Mouse (Mus musculus): ENCODE results near the gene Tmem115.
"Not testable (repeated sequence)": the region's sequence is repeated elsewhere in the genome, so short reads cannot be mapped to it uniquely, and the experiment has no call there.

The Tmem115 gene

DNA sequence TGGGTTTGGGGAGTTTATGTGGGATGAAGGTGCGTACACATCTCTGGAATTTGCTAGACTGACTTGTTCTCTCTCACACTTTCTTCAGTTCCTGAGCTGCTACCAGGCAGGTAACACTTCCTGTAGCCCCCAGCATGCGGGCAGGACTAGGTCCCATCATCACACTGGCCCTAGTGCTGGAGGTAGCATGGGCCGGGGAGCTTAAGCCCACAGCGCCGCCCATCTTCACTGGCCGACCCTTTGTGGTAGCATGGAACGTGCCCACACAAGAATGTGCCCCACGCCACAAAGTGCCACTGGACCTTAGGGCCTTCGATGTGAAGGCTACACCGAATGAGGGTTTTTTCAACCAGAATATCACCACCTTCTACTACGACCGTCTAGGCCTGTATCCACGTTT is 36.3 kb downstream of the Tmem115 start:
- no peak for DNase-seq (ENCODE audit: low read depth in 2 of 2, low spot score in 2 of 2)

DNA sequence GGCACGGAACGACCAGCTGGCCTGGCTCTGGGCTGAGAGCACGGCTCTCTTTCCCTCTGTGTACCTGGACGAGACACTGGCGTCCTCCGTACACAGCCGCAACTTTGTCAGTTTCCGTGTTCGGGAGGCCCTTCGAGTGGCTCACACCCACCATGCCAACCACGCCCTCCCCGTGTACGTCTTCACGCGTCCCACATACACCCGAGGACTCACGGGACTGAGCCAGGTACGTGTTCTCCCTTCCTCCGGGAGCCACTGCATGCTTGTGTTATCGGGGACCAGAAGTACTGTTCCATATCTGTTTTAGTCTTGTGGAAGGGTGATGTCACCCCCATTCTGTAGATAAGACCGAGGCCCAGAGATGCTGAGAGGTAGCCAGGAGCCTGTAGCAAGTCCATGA is 37.1 kb downstream of the Tmem115 start:
- no peak for DNase-seq (ENCODE audit: low read depth in 2 of 2, low spot score in 2 of 2)

DNA sequence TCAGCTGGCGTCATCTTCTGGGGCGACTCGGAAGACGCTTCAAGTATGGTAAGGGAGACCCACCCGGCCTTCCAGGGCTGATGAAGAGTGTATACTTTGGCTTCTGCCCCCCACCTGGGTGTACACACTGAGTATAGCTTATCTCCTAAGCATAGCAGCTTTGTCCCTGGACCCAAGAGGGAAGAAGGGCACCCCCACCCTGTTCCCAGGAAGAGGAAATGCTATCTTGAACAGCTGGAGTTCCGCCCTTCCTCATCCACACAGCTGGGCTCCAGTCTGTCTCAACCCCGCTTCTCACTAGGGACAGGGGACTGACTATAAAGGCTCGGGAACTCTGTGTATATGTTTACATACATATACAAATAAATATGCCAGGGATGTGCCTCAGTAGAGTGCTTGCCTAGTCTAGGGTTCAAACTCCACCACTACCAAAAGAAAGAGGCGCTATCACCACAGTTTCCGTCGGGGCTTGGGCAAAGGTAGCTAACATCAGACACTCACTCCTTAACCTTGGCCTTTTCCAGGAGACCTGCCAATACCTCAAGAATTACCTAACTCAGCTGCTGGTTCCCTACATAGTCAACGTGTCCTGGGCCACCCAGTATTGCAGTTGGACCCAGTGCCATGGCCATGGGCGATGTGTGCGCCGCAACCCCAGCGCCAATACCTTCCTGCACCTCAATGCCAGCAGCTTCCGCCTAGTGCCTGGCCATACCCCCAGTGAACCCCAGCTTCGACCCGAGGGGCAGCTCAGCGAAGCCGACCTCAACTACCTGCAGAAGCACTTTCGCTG is 38.0 kb downstream of the Tmem115 start:
- DNase-seq (ENCODE audit: low read depth in 2 of 2, low spot score in 2 of 2): no peak

DNA sequence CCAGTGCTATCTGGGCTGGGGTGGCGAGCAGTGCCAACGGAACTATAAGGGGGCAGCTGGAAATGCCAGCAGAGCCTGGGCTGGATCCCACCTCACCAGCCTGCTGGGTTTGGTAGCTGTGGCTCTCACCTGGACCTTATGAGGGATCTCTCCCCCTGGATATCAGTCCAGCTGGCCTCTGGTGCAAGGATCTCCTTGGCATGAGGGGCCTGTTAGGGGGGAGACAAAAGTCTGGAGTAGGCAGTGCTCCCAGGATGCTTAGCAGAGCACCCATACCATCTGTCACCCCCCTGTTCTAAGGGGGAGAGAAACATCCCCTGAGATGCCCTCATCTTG is 38.5 kb downstream of the Tmem115 start:
- no peak for DNase-seq (ENCODE audit: low read depth in 2 of 2, low spot score in 2 of 2)

DNA sequence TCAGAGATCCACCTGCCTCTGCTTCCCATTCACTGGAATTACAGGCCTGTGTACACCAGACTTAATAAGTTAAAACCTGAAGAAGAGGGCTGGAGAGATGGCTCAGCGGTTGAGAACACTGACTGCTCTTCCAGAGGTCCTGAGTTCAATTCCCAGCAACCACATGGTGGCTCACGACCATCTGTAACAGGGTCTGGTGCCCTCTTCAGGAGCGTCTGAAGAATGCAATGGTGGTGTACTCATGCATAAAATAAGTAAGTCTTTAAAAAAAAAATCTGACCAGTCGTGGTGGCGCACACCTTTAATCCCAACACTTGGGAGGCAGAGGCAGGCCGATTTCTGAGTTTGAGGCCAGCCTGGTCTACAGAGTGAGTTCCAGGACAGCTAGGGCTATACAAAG is 40.0 kb downstream of the Tmem115 start:
- not testable (repeated sequence) for DNase-seq (ENCODE audit: low read depth in 2 of 2, low spot score in 2 of 2)

DNA sequence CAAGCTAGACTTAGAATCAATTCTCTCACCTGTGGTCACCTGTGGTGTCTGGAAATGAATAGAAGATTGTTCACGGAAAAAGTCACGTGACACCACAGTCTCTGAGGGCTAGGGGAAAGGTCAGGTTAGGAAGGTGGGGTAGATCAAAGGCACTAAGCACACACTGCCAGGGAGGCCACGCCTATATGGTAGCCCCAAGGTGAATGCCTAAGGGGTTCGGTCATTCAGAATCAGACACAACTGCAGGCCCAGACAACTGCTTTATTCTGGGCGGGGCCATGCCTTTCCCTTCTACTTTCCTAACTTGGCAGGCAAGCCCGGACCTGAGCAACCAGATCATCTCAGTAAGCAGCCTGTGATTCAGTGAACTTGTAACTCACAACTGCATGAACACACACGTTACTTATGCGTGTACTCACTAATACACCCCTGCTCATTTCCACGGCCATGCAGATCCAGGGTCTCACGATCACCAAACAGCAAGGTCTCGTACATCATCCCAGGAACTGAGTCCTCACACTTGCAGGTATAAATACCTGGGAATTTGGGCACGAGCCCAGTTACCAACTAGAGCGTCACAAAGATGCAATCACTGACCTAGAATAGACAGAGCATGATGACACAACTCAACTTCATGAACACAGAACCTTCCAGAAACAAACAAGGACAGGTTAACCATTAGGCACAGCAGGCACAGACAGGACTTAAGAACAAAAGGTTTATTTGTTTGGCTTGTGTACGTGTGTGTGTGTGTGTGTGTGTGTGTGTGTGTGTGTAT is 42.0 kb downstream of the Tmem115 start:
- DNase-seq (ENCODE audit: low read depth in 2 of 2, low spot score in 2 of 2): no peak

DNA sequence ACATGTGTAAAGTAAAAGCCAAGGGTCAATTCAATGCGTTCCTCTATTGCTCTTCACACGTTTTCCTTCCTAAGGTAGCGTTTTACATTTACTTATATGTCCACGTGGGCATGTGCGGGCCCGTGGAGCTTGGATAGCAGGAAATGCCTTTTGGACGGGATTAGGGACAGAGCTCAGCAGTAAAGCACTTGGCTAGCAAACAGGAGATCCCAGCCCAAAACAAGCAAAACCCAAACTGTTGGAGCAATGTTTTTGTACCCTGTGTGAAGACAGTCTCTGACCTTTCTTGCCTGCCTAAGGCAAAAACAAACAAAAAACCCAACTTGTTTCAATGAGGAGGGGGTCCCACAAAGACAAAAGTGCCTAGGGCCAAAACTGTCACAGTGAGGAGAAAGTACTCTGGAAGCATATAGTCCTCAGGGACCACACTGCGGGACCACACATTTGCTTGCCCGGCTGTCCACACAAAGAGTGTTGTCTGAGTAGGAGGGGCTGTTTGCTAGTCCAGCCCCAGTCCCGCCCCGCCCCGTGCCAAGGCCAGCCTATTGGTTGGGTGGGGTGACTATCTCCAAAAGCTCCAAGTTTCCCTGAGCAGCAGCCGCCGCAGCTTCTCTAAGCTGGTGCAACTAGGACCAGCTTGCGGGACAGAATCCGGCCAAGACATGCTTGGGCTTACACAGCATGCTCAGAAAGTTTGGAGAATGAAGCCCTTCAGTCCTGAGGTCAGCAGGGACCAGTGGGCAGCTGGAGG is 42.8 kb downstream of the Tmem115 start, which contains the start of gene Hyal1:
Gene Hyal1 (plus strand): TSS at position 571 of the 751 bp plus-strand sequence.
- DNase-seq (ENCODE audit: low read depth in 2 of 2, low spot score in 2 of 2): no peak

DNA sequence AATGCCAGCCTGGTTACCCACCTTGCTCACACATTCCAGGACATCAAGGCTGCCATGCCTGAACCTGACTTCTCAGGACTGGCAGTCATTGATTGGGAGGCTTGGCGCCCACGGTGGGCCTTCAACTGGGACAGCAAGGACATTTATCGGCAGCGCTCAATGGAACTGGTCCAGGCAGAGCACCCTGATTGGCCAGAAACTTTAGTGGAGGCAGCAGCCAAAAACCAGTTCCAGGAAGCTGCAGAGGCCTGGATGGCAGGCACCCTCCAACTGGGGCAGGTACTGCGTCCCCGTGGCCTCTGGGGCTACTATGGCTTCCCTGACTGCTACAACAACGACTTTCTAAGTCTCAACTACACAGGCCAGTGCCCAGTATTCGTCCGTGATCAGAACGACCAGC is 44.1 kb downstream of the Tmem115 start:
- DNase-seq (ENCODE audit: low read depth in 2 of 2, low spot score in 2 of 2): no peak

DNA sequence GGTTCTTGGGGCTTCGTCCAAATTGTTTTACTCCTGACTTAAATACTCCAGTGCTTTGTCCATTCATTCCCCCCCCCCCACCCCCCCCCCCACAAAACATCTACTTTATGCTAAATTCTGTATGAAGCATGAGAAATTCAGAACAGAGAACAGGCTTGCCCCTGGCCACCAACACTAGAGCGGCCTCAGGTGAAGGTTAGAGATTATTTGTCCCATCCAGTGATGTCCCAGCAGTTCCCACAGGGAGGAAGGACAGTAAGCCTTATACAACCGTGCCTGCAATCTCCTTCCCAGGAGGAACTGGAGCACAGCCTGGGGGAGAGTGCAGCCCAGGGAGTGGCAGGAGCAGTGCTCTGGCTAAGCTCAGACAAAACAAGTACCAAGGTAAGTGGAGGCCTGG is 44.8 kb downstream of the Tmem115 start, which contains the start of gene Naa80:
Gene Naa80 (plus strand): TSS at position 301 of the 400 bp plus-strand sequence.
- DNase-seq (ENCODE audit: low read depth in 2 of 2, low spot score in 2 of 2): no peak

DNA sequence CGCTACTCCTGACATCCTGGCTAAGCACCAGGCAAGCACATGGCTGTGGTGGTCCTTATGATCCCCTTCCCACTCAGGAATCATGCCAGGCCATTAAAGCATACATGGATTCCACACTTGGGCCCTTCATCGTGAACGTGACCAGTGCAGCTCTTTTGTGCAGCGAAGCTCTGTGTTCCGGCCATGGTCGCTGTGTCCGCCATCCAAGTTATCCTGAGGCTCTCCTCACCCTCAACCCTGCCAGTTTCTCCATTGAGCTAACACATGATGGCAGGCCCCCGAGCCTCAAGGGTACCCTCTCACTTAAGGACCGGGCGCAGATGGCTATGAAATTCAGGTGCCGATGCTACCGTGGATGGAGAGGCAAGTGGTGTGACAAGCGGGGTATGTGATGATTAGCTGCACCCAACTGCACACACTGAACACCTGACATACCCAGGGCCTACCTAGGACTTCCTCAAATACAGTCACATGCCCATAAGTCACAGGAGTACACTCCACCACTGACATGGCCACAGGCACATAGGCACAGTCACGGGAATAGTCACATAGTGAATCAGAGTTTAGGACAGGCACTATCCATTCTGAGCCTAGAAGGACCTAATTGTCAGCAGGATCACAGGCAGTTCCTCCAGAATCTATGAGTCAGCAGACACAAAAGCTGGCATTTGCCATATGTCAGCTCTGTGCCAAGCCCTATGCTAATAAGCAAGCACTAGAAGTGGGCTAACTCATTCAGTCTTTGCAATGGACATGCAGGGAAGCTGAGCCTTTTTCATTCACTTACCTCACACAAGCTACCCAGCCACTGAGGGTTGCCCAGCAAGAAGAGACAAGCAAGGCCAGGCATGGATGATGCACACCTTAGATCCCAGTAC is 45.5 kb downstream of the Tmem115 start:
- DNase-seq (ENCODE audit: low read depth in 2 of 2, low spot score in 2 of 2): no peak

DNA sequence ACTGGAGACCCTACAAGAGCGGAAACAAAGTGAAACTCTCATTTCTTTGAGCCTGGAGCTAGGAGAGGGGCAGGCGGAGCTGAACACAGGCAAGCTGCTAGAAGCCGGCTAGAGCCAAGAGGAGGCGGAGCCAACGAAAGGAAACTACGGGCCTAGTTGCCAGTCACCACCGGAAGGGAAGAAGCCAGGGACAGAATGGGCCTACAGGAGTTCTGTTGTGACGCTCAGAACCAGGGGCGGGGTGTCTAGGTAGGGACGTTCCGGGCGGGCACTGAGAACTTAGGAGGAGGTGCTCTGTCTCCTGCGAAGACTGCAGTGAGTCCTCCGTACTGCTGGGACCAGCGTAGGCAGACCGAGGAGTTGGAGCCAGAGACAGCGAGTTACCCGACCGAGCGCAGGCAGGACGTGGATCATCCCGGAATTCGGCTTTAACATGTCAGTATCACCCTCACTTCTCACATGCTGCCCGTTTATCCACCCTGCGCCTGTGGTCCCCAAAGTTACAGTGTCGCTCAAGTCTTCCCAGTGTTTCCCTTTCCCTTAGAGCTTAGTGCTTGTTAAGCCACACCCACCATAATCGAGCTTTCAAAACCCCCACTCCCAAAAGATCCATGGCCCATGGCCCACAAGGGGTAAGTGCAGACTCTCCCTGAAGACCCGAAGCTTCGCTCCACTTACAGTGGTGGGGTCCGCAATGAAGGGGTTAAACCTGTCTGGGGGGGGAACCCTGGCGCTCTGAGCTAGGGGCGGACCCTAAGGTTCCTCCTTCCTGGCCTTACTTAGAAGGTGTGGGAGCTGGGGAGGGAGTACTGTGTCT is 47.0 kb downstream of the Tmem115 start, which contains the start of gene Hyal3:
Gene Hyal3 (plus strand): TSS at position 318 of the 817 bp plus-strand sequence.
- peak; percentile 80 to 82 for DNase-seq (ENCODE audit: low read depth in 2 of 2, low spot score in 2 of 2)

DNA sequence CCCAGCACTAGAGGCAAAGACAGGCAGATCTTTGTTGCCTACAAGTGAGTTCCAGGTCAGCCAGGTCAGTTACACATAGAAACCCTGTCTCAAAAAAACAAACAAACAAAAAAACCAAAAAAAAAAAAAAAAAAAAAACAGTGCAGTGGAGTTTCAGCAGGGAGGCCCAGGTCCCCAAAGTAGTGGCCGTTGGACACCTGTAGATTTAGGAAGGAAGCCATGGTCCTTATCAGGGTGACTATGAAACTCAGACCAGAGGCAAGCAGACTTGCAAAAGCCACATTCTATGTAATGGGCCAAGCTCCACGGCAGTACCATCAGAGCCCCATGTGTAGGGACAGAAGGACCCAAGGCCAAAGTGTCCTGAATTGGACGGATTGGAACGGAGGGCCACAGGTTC is 47.8 kb downstream of the Tmem115 start:
- DNase-seq (ENCODE audit: low read depth in 2 of 2, low spot score in 2 of 2): no peak

DNA sequence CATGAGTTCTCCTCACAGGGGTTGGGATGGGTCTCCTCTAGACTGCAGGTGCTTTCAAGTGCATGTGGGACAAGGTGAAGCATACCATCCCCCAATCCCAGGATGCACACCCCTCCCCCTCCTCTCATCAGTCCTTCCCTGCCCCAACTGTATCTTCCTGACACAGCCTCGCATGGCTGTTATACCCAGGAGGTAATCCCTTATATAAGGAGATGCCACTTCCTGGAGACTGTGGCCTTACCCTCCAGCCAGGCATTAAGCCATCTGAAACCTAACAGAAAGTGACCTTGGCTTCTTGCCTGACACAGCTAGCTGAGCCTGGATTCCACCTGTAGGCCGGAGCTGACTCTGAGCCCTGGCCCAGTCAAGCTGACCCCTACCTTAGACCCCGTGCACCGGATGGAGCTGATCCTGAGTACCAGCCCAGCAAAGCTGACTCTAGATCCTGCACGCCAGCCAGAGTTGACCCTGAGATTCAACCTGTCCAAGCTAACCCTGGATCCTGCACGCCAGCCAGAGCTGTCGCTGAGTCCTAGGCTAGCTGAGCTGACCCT is 48.8 kb downstream of the Tmem115 start:
- DNase-seq (ENCODE audit: low read depth in 2 of 2, low spot score in 2 of 2): no peak

DNA sequence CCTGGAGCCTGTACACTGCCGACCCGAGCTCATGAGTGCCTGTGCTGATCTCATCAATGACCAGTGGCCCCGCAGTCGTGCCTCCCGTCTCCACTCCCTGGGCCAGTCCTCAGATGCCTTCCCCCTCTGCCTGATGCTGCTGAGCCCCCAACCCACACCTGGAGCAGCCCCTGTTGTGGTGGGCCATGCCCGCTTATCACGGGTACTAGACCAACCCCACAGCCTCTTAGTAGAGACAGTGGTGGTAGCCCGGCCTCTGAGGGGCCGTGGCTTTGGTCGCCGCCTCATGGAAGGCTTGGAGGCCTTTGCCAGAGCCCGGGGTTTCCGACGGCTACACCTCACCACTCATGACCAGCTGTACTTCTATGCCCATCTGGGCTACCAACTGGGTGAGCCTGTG is 49.4 kb downstream of the Tmem115 start:
- no peak for DNase-seq (ENCODE audit: low read depth in 2 of 2, low spot score in 2 of 2)

DNA sequence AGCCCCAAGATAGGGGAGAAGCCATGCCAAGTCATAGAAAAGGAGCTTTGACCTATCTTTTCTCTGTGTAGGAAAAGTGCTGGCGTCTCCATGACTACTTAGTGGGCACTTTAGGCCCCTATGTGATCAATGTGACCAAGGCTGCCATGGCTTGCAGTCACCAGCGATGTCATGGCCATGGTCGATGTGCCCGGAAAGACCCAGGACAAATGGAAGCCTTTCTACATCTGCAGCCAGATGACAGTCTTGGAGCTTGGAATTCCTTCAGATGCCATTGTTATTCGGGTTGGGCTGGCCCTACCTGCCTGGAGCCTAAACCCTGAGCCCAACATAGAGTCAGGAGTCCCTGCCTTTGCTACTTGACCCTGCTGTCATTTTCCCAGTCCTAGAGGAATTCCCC is 52.8 kb downstream of the Tmem115 start:
- no peak for DNase-seq (ENCODE audit: low read depth in 2 of 2, low spot score in 2 of 2)

DNA sequence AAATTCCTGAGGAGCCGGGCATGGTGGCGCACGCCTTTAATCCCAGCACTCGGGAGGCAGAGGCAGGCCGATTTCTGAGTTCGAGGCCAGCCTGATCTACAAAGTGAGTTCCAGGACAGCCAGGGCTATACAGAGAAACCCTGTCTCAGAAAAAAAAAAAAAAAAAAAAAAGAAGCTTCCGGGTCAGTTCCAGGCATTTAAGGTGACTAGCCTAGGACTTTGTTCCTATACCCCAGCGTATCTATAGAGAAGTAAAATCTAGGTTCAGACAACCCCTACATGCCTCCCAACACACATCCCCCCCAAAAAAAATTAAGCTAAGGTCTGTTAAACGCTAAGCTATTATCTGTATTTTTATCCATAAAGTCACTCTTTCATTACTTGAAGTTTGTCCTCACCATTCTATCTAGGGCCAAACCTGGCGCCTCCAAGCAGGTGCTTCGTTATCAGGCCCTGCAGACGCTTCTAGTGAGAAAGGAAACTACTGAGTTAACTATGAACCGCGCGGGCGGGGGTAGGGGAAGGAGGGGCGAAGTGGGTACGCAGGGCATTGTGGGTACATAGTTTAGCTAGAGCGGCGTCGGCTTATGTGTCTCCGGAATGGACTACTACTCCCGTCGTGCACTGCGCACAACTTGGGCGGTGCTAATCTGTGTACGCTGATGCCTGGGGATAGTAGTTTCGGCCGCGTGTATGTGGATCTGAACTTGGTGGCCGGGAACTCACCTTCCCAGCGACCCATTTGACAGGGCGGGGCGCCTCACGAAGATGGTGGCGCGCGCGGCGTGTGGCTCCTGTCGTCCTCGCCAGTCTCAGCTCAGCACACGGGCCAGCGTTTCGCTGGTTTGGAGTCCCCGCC is 53.5 kb downstream of the Tmem115 start, which contains the start of gene Ifrd2:
Gene Ifrd2 (plus strand): TSS at position 669 of the 859 bp plus-strand sequence.
- peak; percentile 95 to 97 for DNase-seq (ENCODE audit: low read depth in 2 of 2, low spot score in 2 of 2)

DNA sequence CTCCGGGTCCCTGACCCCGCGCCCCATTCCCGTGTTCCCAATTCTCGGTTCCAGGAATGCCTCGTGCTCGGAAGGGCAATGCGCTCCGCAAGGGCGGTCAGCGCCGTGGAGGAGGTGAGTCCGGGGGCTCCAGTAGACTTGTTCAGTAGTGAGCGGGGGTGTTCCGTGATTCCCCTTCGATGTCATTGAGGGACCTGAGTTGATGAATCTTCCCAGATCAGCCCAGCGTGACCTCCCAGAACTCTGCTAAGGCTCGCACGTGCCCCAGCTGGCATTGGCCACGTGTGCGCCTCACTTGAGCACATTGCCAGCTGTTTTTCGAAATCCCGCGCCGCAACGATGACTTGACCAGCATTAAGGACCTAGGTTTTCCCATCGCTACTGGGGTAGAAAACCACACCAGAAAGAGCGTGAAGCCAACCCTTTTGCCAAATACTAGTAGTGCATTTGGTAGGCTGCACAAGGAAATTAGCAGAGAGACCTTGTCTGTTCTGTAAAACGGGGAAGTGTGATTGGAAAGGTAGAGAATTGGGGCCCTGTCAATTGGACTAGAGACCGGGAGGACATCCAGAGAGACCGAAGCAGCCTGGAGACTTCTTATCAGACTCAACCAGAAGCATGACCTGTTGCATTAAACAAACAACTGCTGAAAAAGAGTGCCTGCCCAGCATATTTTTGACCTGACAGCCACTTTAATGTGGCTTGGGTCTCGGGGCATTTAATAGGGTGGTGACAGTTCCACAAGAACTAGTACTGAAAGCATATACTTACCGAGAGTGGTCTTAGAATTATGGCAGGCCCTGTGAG is 54.3 kb downstream of the Tmem115 start:
- DNase-seq (ENCODE audit: low read depth in 2 of 2, low spot score in 2 of 2): no peak

All from CD8-positive naive resting alpha-beta T cell, adult 2 months (primary cell).